Mouse (Mus musculus) kidney, adult 2 months (tissue): ENCODE measurements around the gene 1110051M20Rik. TPM values are rescaled to one million over a fixed set of nuclear protein-coding genes. Genes with fewer than 3 reads are reported as not detected.
A peak's percentile ranks its signal among the peaks of the same experiment; 100 is the strongest.

Source experiments
- DNase-seq: peaks from one replicate; pipeline ENCODE4 v3.0.0; 2021
- H3K27ac ChIP-seq: fragments of 200-500 bp; 2 replicates; pipeline ENCODE4 v1.5.1; 2012; ENCODE audit warnings: low read depth, low read length, control low read depth, inconsistent platforms; ENCODE audit not compliant: insufficient read depth
- H3K27me3 ChIP-seq: fragments of 200-500 bp; replicated peaks from 2 replicates; pipeline ENCODE4 v1.6.1; 2012; ENCODE audit warnings: mild to moderate bottlenecking, moderate library complexity, low read length, inconsistent platforms; ENCODE audit not compliant: control insufficient read depth, insufficient read depth
- H3K36me3 ChIP-seq: fragments of 200-500 bp; 2 replicates; pipeline ENCODE4 v1.6.1; 2012; ENCODE audit warnings: mild to moderate bottlenecking, moderate library complexity, low read length, inconsistent platforms; ENCODE audit not compliant: control insufficient read depth, insufficient read depth
- H3K4me1 ChIP-seq: fragments of 200-500 bp; 2 replicates; pipeline ENCODE4 v1.6.1; 2011; ENCODE audit warnings: low read length; ENCODE audit not compliant: control insufficient read depth, insufficient read depth
- H3K4me3 ChIP-seq: fragments of 200-500 bp; 2 replicates; pipeline ENCODE4 v1.5.1; 2011; ENCODE audit warnings: mild to moderate bottlenecking, low read depth, low read length, control low read depth; ENCODE audit not compliant: insufficient read depth
- CTCF ChIP-seq: fragments of 200-500 bp; conservative IDR thresholded peaks from 2 replicates; pipeline ENCODE4 v1.5.1; 2011; ENCODE audit warnings: low read depth, mild to moderate bottlenecking, control low read depth, low read length, moderate library complexity, mixed read lengths; ENCODE audit not compliant: insufficient read depth, insufficient read length
- POLR2A ChIP-seq: fragments of 200-500 bp; IDR thresholded peaks from one replicate; pipeline ENCODE4 v1.6.1; 2011; ENCODE audit warnings: low read depth, low read length, control low read depth
- WGBS: fragments of 180-500 bp; shearing (Covaris S2); methylation state at CpG from one replicate; pipeline ENCODE4 v1.1.7; 2018; 5-methylcytosine and 5-hydroxymethylcytosine counted together
- polyA plus RNA-seq: library from polyadenylated mRNA; depleted of rRNA; stranded (reverse); fragments of >200 nt; gene quantifications from 2 replicates; pipeline ENCODE4 v1.2.3, GENCODE M21; 2012

1110051M20Rik gene
- polyA plus RNA-seq, 1 experiment: 36.7 TPM

DNA sequence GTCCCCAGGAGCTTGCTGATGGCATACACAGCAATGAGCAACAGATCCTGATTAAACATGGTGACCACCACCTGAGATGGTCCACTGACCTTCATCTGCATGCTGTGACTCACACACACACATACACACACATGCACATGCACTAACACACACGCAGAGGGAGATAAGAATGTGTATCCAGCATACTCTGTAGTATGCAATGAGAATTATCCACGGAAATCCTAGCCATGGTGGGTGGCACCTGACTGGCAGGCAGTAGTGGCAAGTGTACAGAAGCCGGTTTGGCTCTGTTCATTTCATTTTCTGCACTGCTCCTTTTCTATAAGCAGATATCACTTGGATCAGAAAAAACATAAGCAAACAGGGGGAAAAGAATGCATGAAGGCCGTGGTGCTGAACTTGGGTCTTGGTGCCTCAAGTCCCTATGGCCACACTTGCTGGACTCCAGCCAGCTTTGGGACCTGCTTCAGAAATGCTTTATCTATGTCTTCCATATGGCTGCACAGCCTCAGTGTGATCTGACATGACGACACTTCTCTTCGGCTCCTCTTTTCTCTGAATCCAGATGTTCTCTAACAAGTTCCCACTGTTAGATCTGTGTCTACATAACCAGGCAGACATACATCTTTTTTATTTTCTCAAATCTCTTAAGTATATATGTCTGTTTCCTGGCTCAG is 89.6 kb downstream of the 1110051M20Rik start:
- no peak for TF ChIP-seq POLR2A
- H3K4me1 ChIP-seq: peaks cover 6% of the 10 kb centered on the region
- H3K4me3 ChIP-seq: no peak overlapping the region
- 83% methylated on average over 6 of the region's 6 CpGs for WGBS
- DNase-seq: no peak
- no peaks in the 10 kb centered on the region for H3K36me3 ChIP-seq
- no peaks in the 10 kb centered on the region for H3K27me3 ChIP-seq
- H3K27ac ChIP-seq: no peak overlapping the region

- H3K27ac ChIP-seq: no peak overlapping the region
- WGBS: 58% methylated on average over 3 of the region's 3 CpGs
Observed at GRCm38 (mm10) chr2:91353854-91354253, 90.7 kb downstream of the 1110051M20Rik start.

GRCm38 (mm10) chr2:91351841-91352240 is 92.7 kb downstream of the 1110051M20Rik start:
- Histone ChIP-seq H3K36me3 (no peaks in the 10 kb centered on the region), H3K4me1 (peaks cover 10% of the 10 kb centered on the region), H3K4me3 (no peak overlapping the region), H3K27ac (no peak overlapping the region), H3K27me3 (no peaks in the 10 kb centered on the region)
- DNase-seq: no peak
- no peak for TF ChIP-seq CTCF
- TF ChIP-seq POLR2A: no peak

More at GRCm38 (mm10) chr2:91353854-91354253, 90.7 kb downstream of the 1110051M20Rik start:
- TF ChIP-seq POLR2A: no peak
- no peak for TF ChIP-seq CTCF
- H3K36me3 ChIP-seq: no peaks in the 10 kb centered on the region
- peaks cover 10% of the 10 kb centered on the region for H3K4me1 ChIP-seq
- DNase-seq: no peak
- H3K4me3 ChIP-seq: no peak overlapping the region
- no peaks in the 10 kb centered on the region for H3K27me3 ChIP-seq

DNA sequence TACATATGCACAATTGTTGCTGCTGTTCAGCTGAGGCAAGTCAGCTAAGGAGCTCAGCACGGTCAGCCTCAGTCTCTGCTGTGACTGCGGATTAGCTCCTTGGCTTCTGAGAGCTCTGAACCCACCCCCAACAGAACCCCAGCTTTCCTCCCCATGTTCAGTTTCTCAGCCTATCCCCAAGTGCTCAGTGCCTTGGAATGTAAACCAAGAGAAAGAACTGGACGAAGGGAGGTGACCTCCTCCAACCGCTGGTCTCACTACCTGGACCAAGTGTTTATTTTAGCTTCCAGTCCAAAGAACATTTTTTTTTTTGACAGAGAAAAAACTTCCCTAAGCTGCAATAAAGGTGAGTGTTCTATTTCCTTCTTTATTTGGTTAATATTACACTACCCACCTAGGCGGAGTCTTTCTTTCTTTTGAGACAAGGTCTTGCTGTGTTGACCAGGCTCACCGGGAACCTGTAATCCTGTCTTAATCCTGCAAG is 94.5 kb downstream of the 1110051M20Rik start:
- TF ChIP-seq POLR2A (no peak), CTCF (no peak)
- Histone ChIP-seq H3K4me3 (no peak overlapping the region), H3K27me3 (no peaks in the 10 kb centered on the region), H3K36me3 (no peaks in the 10 kb centered on the region), H3K27ac (peak overlapping the region; percentile 91), H3K4me1 (peaks cover 10% of the 10 kb centered on the region)
- peak; percentile 72 for DNase-seq
- WGBS: 28% methylated on average over 6 of the region's 6 CpGs

DNA sequence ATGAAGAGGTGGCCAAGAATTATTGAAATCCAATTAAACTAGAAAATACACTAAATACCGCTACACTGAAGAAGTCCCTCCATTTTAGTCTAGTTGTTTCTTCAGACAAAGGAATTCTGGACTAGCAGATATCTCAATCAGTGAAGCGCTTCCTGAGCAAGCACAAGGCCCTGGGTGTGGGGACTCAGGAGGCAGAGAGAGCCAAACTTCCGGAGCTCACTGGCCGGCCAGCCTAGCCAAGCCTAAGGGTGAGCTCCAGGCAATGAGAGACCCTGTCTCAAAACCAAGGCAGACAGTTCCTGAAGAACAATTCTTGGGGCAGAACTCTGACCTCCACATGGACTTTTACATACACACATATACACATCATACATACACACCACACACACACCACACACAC is 95.6 kb downstream of the 1110051M20Rik start:
- no peaks in the 10 kb centered on the region for H3K36me3 ChIP-seq
- H3K4me3 ChIP-seq: no peak overlapping the region
- H3K27me3 ChIP-seq: no peaks in the 10 kb centered on the region
- 80% methylated on average over 4 of the region's 4 CpGs for WGBS
- peaks cover 10% of the 10 kb centered on the region for H3K4me1 ChIP-seq
- H3K27ac ChIP-seq: peak overlapping the region; percentile 36; the same call in 1 of the 2 replicates
- DNase-seq: peak; percentile 18
- no peak for TF ChIP-seq CTCF
- TF ChIP-seq POLR2A: no peak

DNA sequence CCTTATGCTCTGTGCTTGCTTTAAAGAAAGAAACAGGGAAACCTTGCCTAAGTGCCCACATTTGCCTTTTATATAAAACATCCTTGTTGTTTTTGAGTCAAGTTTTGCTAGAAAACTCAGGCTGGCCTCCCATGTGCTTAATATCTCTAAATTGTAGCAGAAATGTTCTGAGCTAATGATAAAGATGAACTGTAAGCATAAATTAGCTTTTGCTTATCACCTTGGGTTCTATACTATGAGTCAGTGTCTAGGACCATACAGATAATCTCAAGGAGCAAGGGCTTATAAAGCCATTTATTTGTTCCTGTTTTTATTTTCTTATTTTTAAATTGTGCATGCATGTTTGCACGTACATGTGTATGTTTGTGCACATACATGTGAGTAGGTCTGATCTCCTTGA is 98.9 kb downstream of the 1110051M20Rik start:
- 97% methylated on average over 1 of the region's 1 CpGs for WGBS
- TF ChIP-seq CTCF: no peak
- no peak for TF ChIP-seq POLR2A
- Histone ChIP-seq H3K4me3 (no peak overlapping the region), H3K27me3 (no peaks in the 10 kb centered on the region), H3K36me3 (no peaks in the 10 kb centered on the region), H3K4me1 (peaks cover 9% of the 10 kb centered on the region), H3K27ac (no peak overlapping the region)
- DNase-seq: no peak

DNA sequence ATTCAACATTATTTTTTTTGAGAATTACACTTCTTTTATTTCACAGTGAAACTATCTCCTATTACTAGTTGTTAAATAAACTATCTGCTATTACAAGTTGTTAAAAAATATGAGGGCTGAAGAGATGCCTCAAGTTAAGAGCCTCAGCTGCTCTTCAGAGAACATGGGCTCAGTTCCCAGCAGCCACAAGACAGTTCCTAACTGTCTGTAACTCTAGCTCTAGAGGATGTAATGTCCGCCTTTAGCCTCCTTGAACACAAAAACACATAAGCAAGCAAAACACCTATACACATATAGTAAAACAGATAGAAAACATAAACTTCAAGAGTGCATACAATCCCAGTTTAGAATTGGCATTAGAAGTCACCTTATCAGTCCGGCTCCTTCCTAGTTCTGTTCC is 104.9 kb downstream of the 1110051M20Rik start:
- no peak for DNase-seq
- 95% methylated on average over 2 of the region's 2 CpGs for WGBS
- no peaks in the 10 kb centered on the region for H3K36me3 ChIP-seq
- no peak overlapping the region for H3K4me3 ChIP-seq
- H3K27me3 ChIP-seq: no peaks in the 10 kb centered on the region
- TF ChIP-seq CTCF: no peak
- no peak for TF ChIP-seq POLR2A
- H3K4me1 ChIP-seq: no peaks in the 10 kb centered on the region
- no peak overlapping the region for H3K27ac ChIP-seq
